Mouse (Mus musculus) CD8-positive naive resting alpha-beta T cell, adult 2 months (primary cell): ENCODE measurements at regions not wholly inside any gene's neighbourhood (a gene's known extent, or its start where the extent isn't known, plus 50 kb on each side); places are given as distances from the start of the nearest gene placed in this dataset.

Experiments
- DNase-seq, 2 experiments: peaks; one replicate each; pipeline ENCODE4 v3.0.0; 2022; ENCODE audit warnings: low read depth in 2 of 2, low spot score in 2 of 2

DNA sequence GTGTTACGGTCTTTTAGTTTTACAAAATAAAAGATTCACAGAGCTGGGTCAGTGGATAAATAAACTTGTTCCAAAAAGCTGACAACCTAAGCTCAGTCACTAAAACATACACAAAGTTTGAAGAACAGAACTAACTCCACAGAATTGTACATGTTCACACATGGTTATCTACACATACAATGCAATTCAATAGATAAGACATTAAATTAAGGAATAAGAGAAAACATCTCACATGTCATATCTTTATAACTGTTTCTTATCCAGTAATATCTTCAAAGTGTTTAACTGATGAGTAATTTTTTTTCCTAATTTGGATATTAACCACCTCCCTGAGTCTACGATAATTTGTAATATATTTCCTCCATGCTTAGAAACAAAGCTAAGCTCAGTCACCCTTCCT, 625.5 kb downstream of the Kcnj2 start:
- DNase-seq = no peak

DNA sequence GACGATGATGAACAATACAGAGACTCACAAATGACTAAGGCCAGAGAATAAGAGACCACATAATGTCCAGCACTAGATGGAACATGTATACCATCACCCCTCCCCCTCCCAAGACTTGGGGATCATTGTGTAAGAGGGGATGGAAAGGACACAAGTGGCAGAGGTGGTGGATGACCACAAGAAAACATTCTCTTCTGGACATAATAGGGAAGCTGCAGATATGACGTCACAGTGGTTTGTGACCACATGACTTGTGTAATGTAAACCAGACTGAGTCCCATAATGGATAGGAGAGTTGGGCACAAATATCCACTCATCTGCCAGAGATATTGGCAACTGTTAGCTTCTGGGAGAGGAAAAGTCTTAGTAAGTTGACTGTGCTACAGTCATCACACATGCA, 630.7 kb downstream of the Kcnj2 start:
- no peak for DNase-seq

DNA sequence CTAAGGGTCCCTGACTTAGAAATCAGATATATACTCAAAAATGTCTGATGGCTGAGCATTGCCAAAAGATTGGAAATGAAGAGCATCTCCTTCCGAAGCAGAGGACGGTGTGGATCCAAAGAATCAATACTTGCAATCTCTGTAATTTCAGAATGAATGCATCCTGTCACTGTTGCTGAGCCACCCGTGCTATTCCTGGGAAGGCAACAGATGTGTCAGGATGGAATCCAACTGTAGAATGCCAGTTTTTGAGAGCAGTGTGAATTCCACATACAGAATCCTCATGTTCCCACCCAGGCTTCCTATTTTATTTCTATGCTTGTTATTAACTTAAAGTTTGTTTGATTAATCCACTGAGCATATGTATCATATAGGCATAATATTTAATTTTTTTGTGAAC, 633.9 kb downstream of the Kcnj2 start:
- no peak for DNase-seq

DNA sequence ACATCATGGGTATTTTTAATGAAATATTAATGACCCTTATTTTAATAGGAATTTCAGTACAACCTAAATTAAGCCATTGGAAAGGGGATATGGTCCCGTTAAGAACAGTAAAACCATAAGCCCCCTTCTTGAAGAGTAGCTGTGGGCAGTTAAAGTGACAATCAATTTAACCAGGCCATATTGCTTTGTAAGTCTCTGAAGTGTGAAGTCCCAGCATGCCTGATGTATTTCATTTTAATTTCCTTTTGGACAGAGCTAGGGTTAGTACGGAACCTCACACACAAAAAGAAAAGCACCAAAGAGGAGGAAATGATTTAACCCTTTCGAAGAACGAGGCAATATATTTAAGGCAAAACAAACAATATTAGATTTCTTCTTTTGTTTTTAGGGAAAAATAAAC, 640.9 kb downstream of the Kcnj2 start:
- DNase-seq = no peak

GRCm38 (mm10) chr11:111715401-111715800, 649.4 kb downstream of the Kcnj2 start:
- DNase-seq = no peak

- no peak for DNase-seq
Observed at GRCm38 (mm10) chr11:111722276-111722675, 656.3 kb downstream of the Kcnj2 start.

- DNase-seq = no peak
Observed at GRCm38 (mm10) chr11:111728148-111728547, 662.2 kb downstream of the Kcnj2 start.

GRCm38 (mm10) chr11:111732096-111732495, 666.1 kb downstream of the Kcnj2 start:
- DNase-seq = no peak

GRCm38 (mm10) chr11:111735446-111735845, 669.5 kb downstream of the Kcnj2 start:
- no peak for DNase-seq

GRCm38 (mm10) chr11:111735961-111736360, 670.0 kb downstream of the Kcnj2 start:
- DNase-seq = no peak

- DNase-seq = no peak
Observed at GRCm38 (mm10) chr11:111743356-111743755, 677.4 kb downstream of the Kcnj2 start.

GRCm38 (mm10) chr11:111747262-111747946, 681.4 kb downstream of the Kcnj2 start:
- no peak for DNase-seq

DNA sequence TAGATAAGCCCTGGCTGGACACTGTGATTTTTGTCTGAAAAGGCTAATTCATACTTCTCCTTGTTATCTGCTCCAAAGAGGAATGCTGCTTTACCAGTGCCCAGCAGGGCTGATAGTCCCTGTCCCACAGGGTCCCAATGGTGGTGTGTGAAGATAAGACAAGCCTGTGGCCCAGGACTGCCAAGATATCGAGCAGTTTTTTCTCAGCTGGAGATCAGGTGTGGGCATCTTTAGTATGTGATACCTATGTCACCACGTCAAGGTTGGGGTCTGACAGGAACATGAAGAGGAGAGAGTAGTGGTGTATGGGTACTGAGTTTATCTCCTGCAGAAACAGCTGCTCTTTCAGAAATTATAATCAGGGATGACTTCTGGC, 682.0 kb downstream of the Kcnj2 start:
- no peak for DNase-seq

- no peak for DNase-seq
Observed at GRCm38 (mm10) chr11:111748496-111748895, 682.5 kb downstream of the Kcnj2 start.

- no peak for DNase-seq
Observed at GRCm38 (mm10) chr11:111754735-111755134, 688.8 kb downstream of the Kcnj2 start.

GRCm38 (mm10) chr11:111763081-111763480, 697.1 kb downstream of the Kcnj2 start:
- no peak for DNase-seq

DNA sequence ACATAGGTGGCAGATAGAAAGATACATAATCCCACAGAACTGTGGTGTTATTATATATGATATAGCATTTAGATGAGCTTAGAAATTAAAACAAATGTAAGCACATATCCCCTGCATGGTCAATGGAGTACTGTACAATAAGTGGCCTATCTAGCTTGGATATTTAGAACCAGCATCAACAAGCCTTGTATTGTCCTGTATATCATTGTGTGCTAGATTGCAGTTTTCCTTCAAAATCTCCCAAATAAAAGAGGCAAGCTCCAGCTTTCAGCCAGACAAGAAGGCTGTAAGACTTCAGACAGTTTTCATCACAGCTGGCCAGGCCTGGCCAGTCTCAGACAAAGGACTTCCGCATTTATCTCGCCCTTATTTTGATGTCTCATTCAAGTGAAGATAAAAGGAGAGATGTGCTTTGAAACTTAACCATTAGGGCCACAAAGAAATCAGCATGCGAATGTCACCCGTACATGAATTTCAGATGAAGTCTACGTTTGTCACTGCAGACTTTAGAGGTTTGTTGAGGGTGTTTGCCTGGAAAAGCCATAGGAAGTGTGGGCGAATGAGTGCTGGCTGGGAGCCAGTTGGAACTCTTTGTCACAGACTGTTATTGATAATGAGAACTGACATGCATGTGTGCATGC, 700.5 kb downstream of the Kcnj2 start:
- no peak for DNase-seq

- DNase-seq = no peak
Observed at GRCm38 (mm10) chr11:111767012-111767392, 701.0 kb downstream of the Kcnj2 start.

GRCm38 (mm10) chr11:111774108-111774679, 708.2 kb downstream of the Kcnj2 start:
- DNase-seq = no peak

DNA sequence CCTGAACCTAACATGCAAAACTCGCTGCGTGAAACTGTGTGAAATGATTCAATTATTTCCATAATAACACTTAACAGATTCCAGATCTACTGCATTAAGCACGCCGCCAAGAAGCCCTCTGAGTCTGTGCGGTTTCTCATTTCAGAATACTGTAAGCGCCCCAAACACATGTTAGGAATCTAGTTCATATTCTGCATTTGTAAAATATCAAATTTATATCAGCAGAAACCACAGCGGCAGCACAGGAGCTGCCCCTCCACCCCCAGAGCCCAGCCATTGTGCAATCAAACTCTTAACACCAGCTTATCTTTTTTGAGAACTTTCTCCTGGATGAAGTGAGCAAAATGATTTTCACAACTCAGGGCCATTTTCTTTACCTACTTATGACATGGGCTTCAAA, 715.4 kb downstream of the Kcnj2 start:
- no peak for DNase-seq

GRCm38 (mm10) chr11:111791267-111791926, 725.4 kb downstream of the Kcnj2 start:
- no peak for DNase-seq

- peak in 1 of 2 experiments; percentile 15 for DNase-seq
Observed at GRCm38 (mm10) chr11:111801033-111801432, 735.1 kb downstream of the Kcnj2 start.
